Mouse (Mus musculus) midbrain, postnatal 0 days (tissue): Measurements from ENCODE around the gene Cdh22. TPM values are rescaled to one million over a fixed set of nuclear protein-coding genes. Genes with fewer than 3 reads are reported as not detected.

Experiments
- ATAC-seq: fragments of 200-750 bp; cut with Nextera tagmentation; 2 replicates; pipeline ENCODE4 v1.8.0; 2017; ENCODE audit warnings: moderate number of reproducible peaks, mild to moderate bottlenecking, moderate TSS enrichment, moderate library complexity; ENCODE audit not compliant: low FRiP score
- DNase-seq: peaks from one replicate; pipeline ENCODE4 v3.0.0-alpha.2; 2015; ENCODE audit warnings: low spot score
- H3K27ac ChIP-seq: fragments of 300-500 bp; sonication (generic); 2 replicates; pipeline ENCODE4 v1.5.1; 2014; ENCODE audit warnings: low read depth, mild to moderate bottlenecking, low read length, mixed read lengths
- H3K27me3 ChIP-seq: fragments of 300-500 bp; sonication (generic); 2 replicates; pipeline ENCODE4 v1.6.1; 2014; ENCODE audit warnings: low read length, control low read depth, mixed read lengths; ENCODE audit not compliant: insufficient read depth
- H3K36me3 ChIP-seq: fragments of 300-500 bp; sonication (generic); 2 replicates; pipeline ENCODE4 v1.6.1; 2014; ENCODE audit warnings: low read length, control low read depth, mixed read lengths; ENCODE audit not compliant: insufficient read depth
- H3K4me1 ChIP-seq: fragments of 300-500 bp; sonication (generic); 2 replicates; pipeline ENCODE4 v1.6.1; 2014; ENCODE audit warnings: mild to moderate bottlenecking, control low read depth, antibody characterized with exemption, low read length, mixed read lengths; ENCODE audit not compliant: insufficient read depth
- H3K4me2 ChIP-seq: fragments of 300-500 bp; sonication (generic); 2 replicates; pipeline ENCODE4 v1.6.1; 2014; ENCODE audit warnings: low read depth, mild to moderate bottlenecking, low read length, mixed read lengths; ENCODE audit not compliant: poor library complexity, severe bottlenecking
- H3K4me3 ChIP-seq: fragments of 300-500 bp; sonication (generic); 2 replicates; pipeline ENCODE4 v1.5.1; 2014; ENCODE audit warnings: low read depth, mild to moderate bottlenecking, low read length, moderate library complexity
- H3K9ac ChIP-seq: fragments of 300-500 bp; sonication (generic); replicated peaks from 2 replicates; pipeline ENCODE4 v1.6.1; 2014; ENCODE audit warnings: mild to moderate bottlenecking, low read length, moderate library complexity, mixed read lengths; ENCODE audit not compliant: poor library complexity, severe bottlenecking
- H3K9me3 ChIP-seq: fragments of 300-500 bp; sonication (generic); 2 replicates; pipeline ENCODE4 v1.6.1; 2016; ENCODE audit warnings: low read length, control low read depth
- CTCF ChIP-seq: IDR thresholded peaks from 2 replicates; pipeline ENCODE4 v1.5.1; 2016; ENCODE audit warnings: antibody characterized with exemption, mild to moderate bottlenecking
- WGBS: fragments of 180-500 bp; shearing (Covaris S2); extraction: QIAGEN DNeasy Blood & Tissue Kit; methylation state at CpG from one replicate; pipeline ENCODE4 v1.1.7; 2014; 5-methylcytosine and 5-hydroxymethylcytosine counted together
- polyA plus RNA-seq: library from polyadenylated mRNA; unstranded; fragments of >200 nt; fragmentation: Nextera tagmentation; extraction: Ambion mirVana; gene quantifications from 2 replicates; pipeline ENCODE4 v1.2.1, GENCODE M21; 2015
- total RNA-seq: library from RNA; depleted of rRNA; stranded (reverse); fragments of >200 nt; gene quantifications from 2 replicates; pipeline ENCODE4 v1.2.3, GENCODE M21; 2014

The Cdh22 gene
- total and polyA plus RNA-seq, 2 experiments from 2014 or later = 23.2 to 47.9 TPM

GRCm38 (mm10) chr2:165253867-165254266, 19.2 kb upstream of the Cdh22 start:
- H3K4me1 ChIP-seq = peaks cover 12% of the 10 kb centered on the region
- no peaks in the 10 kb centered on the region for H3K27me3 ChIP-seq
- no peak overlapping the region for H3K9ac ChIP-seq
- peak; percentile 73 for ATAC-seq
- 6% methylated on average over 10 of the region's 10 CpGs for WGBS
- H3K4me3 ChIP-seq = no peak overlapping the region
- H3K4me2 ChIP-seq = no peak overlapping the region
- DNase-seq = no peak
- no peak overlapping the region for H3K27ac ChIP-seq
- peak; percentile 22; the same call in 1 of the 2 replicates for TF ChIP-seq CTCF
- H3K9me3 ChIP-seq = no peaks in the 10 kb centered on the region
- H3K36me3 ChIP-seq = no peaks in the 10 kb centered on the region

- TF ChIP-seq CTCF = no peak
- H3K4me3 ChIP-seq = no peak overlapping the region
- no peaks in the 10 kb centered on the region for H3K9me3 ChIP-seq
- WGBS = 81% methylated on average over 8 of the region's 8 CpGs
- ATAC-seq (no peak), DNase-seq (no peak)
- peaks cover 12% of the 10 kb centered on the region for H3K4me1 ChIP-seq
- no peaks in the 10 kb centered on the region for H3K27me3 ChIP-seq
- H3K27ac ChIP-seq = no peak overlapping the region
- no peak overlapping the region for H3K9ac ChIP-seq
- no peak overlapping the region for H3K4me2 ChIP-seq
- H3K36me3 ChIP-seq = no peaks in the 10 kb centered on the region
Observed at GRCm38 (mm10) chr2:165253269-165253668, 18.6 kb upstream of the Cdh22 start.

DNA sequence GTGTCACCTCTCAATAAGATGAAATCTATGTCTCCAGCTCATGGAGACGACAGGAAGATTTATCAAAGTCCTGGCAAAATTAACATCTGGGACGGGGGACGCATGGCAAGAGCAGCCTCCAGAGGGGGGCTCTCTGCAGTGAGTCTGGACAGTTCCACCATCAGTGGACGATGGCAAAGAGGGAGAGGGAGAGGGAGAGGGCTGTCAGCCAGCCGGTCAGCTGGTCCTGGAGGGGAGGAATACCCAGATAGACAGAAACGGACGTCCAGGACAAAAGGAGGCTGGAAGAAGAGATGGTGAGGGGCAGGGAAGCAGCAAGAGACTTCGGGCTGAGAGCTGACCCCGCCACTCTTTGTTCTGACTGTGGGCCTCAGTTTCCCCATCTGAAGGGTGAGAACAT, 18.1 kb upstream of the Cdh22 start:
- DNase-seq (no peak), ATAC-seq (no peak)
- Histone ChIP-seq H3K36me3 (no peaks in the 10 kb centered on the region), H3K4me3 (no peak overlapping the region), H3K9me3 (no peaks in the 10 kb centered on the region), H3K4me2 (no peak overlapping the region), H3K4me1 (peaks cover 12% of the 10 kb centered on the region), H3K27ac (no peak overlapping the region), H3K27me3 (no peaks in the 10 kb centered on the region), H3K9ac (no peak overlapping the region)
- WGBS = 54% methylated on average over 9 of the region's 9 CpGs
- no peak for TF ChIP-seq CTCF

GRCm38 (mm10) chr2:165252381-165252780, 17.7 kb upstream of the Cdh22 start:
- Histone ChIP-seq H3K9ac (no peak overlapping the region), H3K4me3 (no peak overlapping the region), H3K4me2 (no peak overlapping the region), H3K36me3 (no peaks in the 10 kb centered on the region), H3K27me3 (no peaks in the 10 kb centered on the region), H3K4me1 (peaks cover 11% of the 10 kb centered on the region), H3K9me3 (no peaks in the 10 kb centered on the region), H3K27ac (no peak overlapping the region)
- no peak for ATAC-seq
- no peak for DNase-seq
- 75% methylated on average over 8 of the region's 8 CpGs for WGBS
- no peak for TF ChIP-seq CTCF

DNA sequence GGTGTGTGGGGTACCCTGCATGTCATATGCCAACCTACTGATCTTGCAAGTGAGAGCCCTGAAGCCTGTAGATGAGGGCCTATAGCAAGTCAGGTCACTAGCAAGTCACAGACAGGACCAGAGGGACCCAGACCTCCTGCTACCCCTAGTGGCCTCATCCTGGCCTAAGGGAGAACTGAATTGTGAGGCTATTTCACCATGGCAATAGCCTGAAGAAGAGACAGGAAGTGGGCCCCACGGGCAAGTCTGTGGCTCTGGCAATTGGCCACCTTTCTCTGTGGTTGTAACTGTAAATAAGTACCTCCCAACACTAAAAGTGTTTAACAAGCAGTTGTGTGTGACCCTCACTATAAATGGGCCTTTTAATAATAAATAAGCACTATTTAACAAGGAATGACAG, 16.2 kb upstream of the Cdh22 start:
- ATAC-seq = no peak
- no peak for TF ChIP-seq CTCF
- H3K36me3 ChIP-seq = no peaks in the 10 kb centered on the region
- no peak overlapping the region for H3K9ac ChIP-seq
- no peaks in the 10 kb centered on the region for H3K27me3 ChIP-seq
- peaks cover 9% of the 10 kb centered on the region; the same call in 1 of the 2 replicates for H3K4me1 ChIP-seq
- H3K4me3 ChIP-seq = no peak overlapping the region
- H3K9me3 ChIP-seq = no peaks in the 10 kb centered on the region
- WGBS = 50% methylated on average over 1 of the region's 1 CpGs
- no peak overlapping the region for H3K27ac ChIP-seq
- no peak overlapping the region for H3K4me2 ChIP-seq
- no peak for DNase-seq

DNA sequence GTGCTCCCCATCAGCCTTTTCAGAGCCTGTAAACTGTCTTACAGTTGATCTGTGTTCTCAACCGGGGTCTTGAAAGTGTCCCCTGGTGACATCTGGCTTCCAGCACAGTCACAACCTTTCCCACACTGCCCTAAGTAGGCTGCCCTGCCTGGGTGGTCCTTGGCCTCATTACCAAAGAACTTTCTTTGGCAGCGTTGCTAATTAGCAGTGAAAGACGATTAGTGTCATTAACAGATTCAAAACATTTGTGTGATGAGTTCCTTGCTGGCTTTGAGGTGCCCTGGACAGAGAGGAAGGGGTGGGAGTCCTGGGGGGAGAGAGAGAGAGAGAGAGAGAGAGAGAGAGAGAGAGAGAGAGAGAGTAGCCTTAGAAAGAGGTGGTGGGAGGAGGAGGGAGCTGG, 14.3 kb upstream of the Cdh22 start:
- Histone ChIP-seq H3K9me3 (no peaks in the 10 kb centered on the region), H3K4me2 (no peak overlapping the region), H3K27ac (no peak overlapping the region), H3K4me3 (no peak overlapping the region), H3K36me3 (no peaks in the 10 kb centered on the region), H3K4me1 (peaks cover 3% of the 10 kb centered on the region; the same call in 1 of the 2 replicates), H3K27me3 (no peaks in the 10 kb centered on the region), H3K9ac (no peak overlapping the region)
- no peak for TF ChIP-seq CTCF
- peak; percentile 38; the same call in 1 of the 2 replicates for ATAC-seq
- DNase-seq = peak; percentile 80
- 28% methylated on average over 3 of the region's 3 CpGs for WGBS
